Mouse (Mus musculus) olfactory bulb, adult 2 months (tissue): Measurements from ENCODE around the gene Nemf. TPM values are rescaled to one million over a fixed set of nuclear protein-coding genes. Genes with fewer than 3 reads are reported as not detected.
A peak's percentile ranks its signal among the peaks of the same experiment; 100 is the strongest.
"Not testable (repeated sequence)": the region's sequence is repeated elsewhere in the genome, so short reads cannot be mapped to it uniquely, and the experiment has no call there.

Experiments
- H3K27ac ChIP-seq: fragments of 200-500 bp; 2 replicates; pipeline ENCODE4 v1.5.1; 2012; ENCODE audit warnings: low read depth, low read length; ENCODE audit not compliant: insufficient read depth
- H3K4me1 ChIP-seq: fragments of 200-500 bp; 2 replicates; pipeline ENCODE4 v1.6.1; 2012; ENCODE audit warnings: low read length; ENCODE audit not compliant: control insufficient read depth, insufficient read depth
- H3K4me3 ChIP-seq: fragments of 200-500 bp; 2 replicates; pipeline ENCODE4 v1.5.1; 2012; ENCODE audit warnings: mild to moderate bottlenecking, low read depth, low read length, moderate library complexity; ENCODE audit not compliant: insufficient read depth
- CTCF ChIP-seq: fragments of 200-500 bp; IDR thresholded peaks from 2 replicates; pipeline ENCODE4 v1.5.1; 2012; ENCODE audit warnings: low read depth, mild to moderate bottlenecking, low read length, moderate library complexity; ENCODE audit not compliant: insufficient read depth
- POLR2A ChIP-seq: fragments of 200-500 bp; IDR thresholded peaks from 2 replicates; pipeline ENCODE4 v1.6.1; 2012; ENCODE audit warnings: mild to moderate bottlenecking, low read depth, low read length, moderate library complexity; ENCODE audit not compliant: insufficient read depth
- WGBS: fragments of 180-500 bp; shearing (Covaris S2); methylation state at CpG from one replicate; pipeline ENCODE4 v1.1.7; 2018; 5-methylcytosine and 5-hydroxymethylcytosine counted together
- polyA plus RNA-seq: library from polyadenylated mRNA; stranded (reverse); fragments of >200 nt; gene quantifications from 2 replicates; pipeline ENCODE4 v1.2.4, GENCODE M21; 2012; ENCODE audit warnings: low replicate concordance; ENCODE audit not compliant: missing spikeins, insufficient read depth, insufficient read length

The Nemf gene
- polyA plus RNA-seq, 1 experiment = not detected

- peaks cover 3% of the 10 kb centered on the region; the same call in 1 of the 2 replicates for H3K4me1 ChIP-seq
- WGBS = 4% methylated on average over 32 of the region's 32 CpGs
- H3K27ac ChIP-seq = 0 out of 2 replicates have a peak overlapping the region, but pooled peaks have one; percentile 20
- TF ChIP-seq POLR2A (no peak), CTCF (0 out of 2 replicates have a peak, but pooled peaks have one; percentile 16)
- H3K4me3 ChIP-seq = peak overlapping the region; percentile 65
Observed at GRCm38 (mm10) chr12:69363899-69364762, 7.2 kb upstream of the Nemf start.

GRCm38 (mm10) chr12:69363110-69363509 lies 6.1 kb upstream of the Nemf start:
- not testable (repeated sequence) for H3K4me1 ChIP-seq, H3K27ac ChIP-seq, H3K4me3 ChIP-seq
- 98% methylated on average over 7 of the region's 7 CpGs for WGBS

GRCm38 (mm10) chr12:69362388-69362787 lies 5.4 kb upstream of the Nemf start:
- peaks cover 3% of the 10 kb centered on the region; the same call in 1 of the 2 replicates for H3K4me1 ChIP-seq
- TF ChIP-seq CTCF = no peak
- H3K27ac ChIP-seq = no peak overlapping the region
- 65% methylated on average over 4 of the region's 4 CpGs for WGBS
- H3K4me3 ChIP-seq = no peak overlapping the region

- Histone ChIP-seq H3K27ac (peak overlapping the region; percentile 6; the same call in 1 of the 2 replicates), H3K4me1 (peaks cover 3% of the 10 kb centered on the region; the same call in 1 of the 2 replicates), H3K4me3 (peak overlapping the region; percentile 40)
- TF ChIP-seq CTCF (no peak), POLR2A (no peak)
- WGBS = 5% methylated on average over 10 of the region's 10 CpGs
Observed at GRCm38 (mm10) chr12:69361919-69362318, 5.0 kb upstream of the Nemf start.

GRCm38 (mm10) chr12:69360997-69361899 lies 4.3 kb upstream of the Nemf start:
- H3K27ac ChIP-seq = peak overlapping the region; percentile 6; the same call in 1 of the 2 replicates
- WGBS = 1% methylated on average over 42 of the region's 50 CpGs
- TF ChIP-seq POLR2A = peak; percentile 53; the same call in 1 of the 2 replicates

GRCm38 (mm10) chr12:69360655-69360996 lies 3.7 kb upstream of the Nemf start:
- Histone ChIP-seq H3K27ac (no peak overlapping the region), H3K4me1 (peaks cover 3% of the 10 kb centered on the region; the same call in 1 of the 2 replicates), H3K4me3 (no peak overlapping the region)
- WGBS = 9% methylated on average over 5 of the region's 5 CpGs
- TF ChIP-seq CTCF (no peak), POLR2A (no peak)

More at GRCm38 (mm10) chr12:69360997-69361899, 4.3 kb upstream of the Nemf start:
- H3K4me3 ChIP-seq = peak overlapping the region; percentile 40
- not testable (repeated sequence) for H3K4me1 ChIP-seq

GRCm38 (mm10) chr12:69357300-69357646 lies 308 bp upstream of the Nemf start:
- TF ChIP-seq CTCF (no peak), POLR2A (no peak)
- no peak overlapping the region for H3K27ac ChIP-seq
- H3K4me1 ChIP-seq = no peaks in the 10 kb centered on the region
- 4% methylated on average over 13 of the region's 13 CpGs for whole genome bisulfite sequencing
- H3K4me3 ChIP-seq = peak overlapping the region; percentile 34

- TF ChIP-seq CTCF (no peak), POLR2A (no peak)
- 86% methylated on average over 1 of the region's 1 CpGs for WGBS
- Histone ChIP-seq H3K4me1 (no peaks in the 10 kb centered on the region), H3K27ac (no peak overlapping the region), H3K4me3 (no peak overlapping the region)
Observed at GRCm38 (mm10) chr12:69351685-69352084, 5.3 kb downstream of the Nemf start.

GRCm38 (mm10) chr12:69349928-69350327 lies 7.0 kb downstream of the Nemf start:
- H3K4me1 ChIP-seq = no peaks in the 10 kb centered on the region
- no peak overlapping the region for H3K27ac ChIP-seq
- no peak for TF ChIP-seq CTCF
- no peak for TF ChIP-seq POLR2A
- no peak overlapping the region for H3K4me3 ChIP-seq
- WGBS = 82% methylated on average over 2 of the region's 2 CpGs
